Mouse (Mus musculus) hematopoietic stem cell, adult 5-6 weeks (primary cell): ENCODE measurements around the gene Adcy9. TPM values are rescaled to one million over a fixed set of nuclear protein-coding genes. Genes with fewer than 3 reads are reported as not detected.

Experiments used
- ATAC-seq, 2 experiments: fragments of 125-278 bp in 1 of 2; replicated peaks in 1 of 2; 2 replicates each; pipeline ENCODE4 v1.8.0; 2016 to 2017; ENCODE audit warnings: inconsistent platforms in 2 of 2, mild to moderate bottlenecking in 2 of 2, moderate number of reproducible peaks in 2 of 2, low read depth in 1 of 2, moderate TSS enrichment in 1 of 2; ENCODE audit not compliant: low FRiP score in 2 of 2, poor library complexity in 2 of 2, severe bottlenecking in 2 of 2, insufficient read depth in 1 of 2, low TSS enrichment in 1 of 2
- total RNA-seq: library from RNA; stranded (forward); fragments of 172-1452, 232-1000 nt; gene quantifications from 2 replicates; pipeline ENCODE4 v1.2.3, GENCODE M21; 2017

The Adcy9 gene
- total RNA-seq, 1 experiment from 2014 or later, result 13.1 TPM

GRCm38 (mm10) chr16:4425658-4426234 is 5.4 kb upstream of the Adcy9 start:
- peak; percentile 25 to 27; a peak in 1 of 4 replicates for ATAC-seq

GRCm38 (mm10) chr16:4423613-4424012 is 3.3 kb upstream of the Adcy9 start:
- no peak for ATAC-seq

- ATAC-seq, result no peak
Observed at GRCm38 (mm10) chr16:4422991-4423390, 2.7 kb upstream of the Adcy9 start.

GRCm38 (mm10) chr16:4419546-4420297 is 576 bp downstream of the Adcy9 start:
- ATAC-seq, result peak in 1 of 2 experiments; percentile 15; a peak in 1 of 4 replicates

GRCm38 (mm10) chr16:4418776-4419545 is 1.3 kb downstream of the Adcy9 start:
- ATAC-seq, result no peak; a peak in 1 of 4 replicates

- no peak for ATAC-seq
Observed at GRCm38 (mm10) chr16:4418072-4418471, 2.2 kb downstream of the Adcy9 start.

GRCm38 (mm10) chr16:4417455-4417854 is 2.8 kb downstream of the Adcy9 start:
- ATAC-seq, result no peak

GRCm38 (mm10) chr16:4414881-4415585 is 5.3 kb downstream of the Adcy9 start:
- no peak for ATAC-seq

- peak; percentile 73 to 79 for ATAC-seq
Observed at GRCm38 (mm10) chr16:4413988-4414880, 6.1 kb downstream of the Adcy9 start.

- ATAC-seq, result no peak
Observed at GRCm38 (mm10) chr16:4413301-4413700, 7.0 kb downstream of the Adcy9 start.

- no peak for ATAC-seq
Observed at GRCm38 (mm10) chr16:4412298-4412697, 8.0 kb downstream of the Adcy9 start.

GRCm38 (mm10) chr16:4411296-4411695 is 9.0 kb downstream of the Adcy9 start:
- no peak for ATAC-seq

- ATAC-seq, result no peak
Observed at GRCm38 (mm10) chr16:4407536-4407935, 12.8 kb downstream of the Adcy9 start.

- no peak for ATAC-seq
Observed at GRCm38 (mm10) chr16:4406706-4407105, 13.6 kb downstream of the Adcy9 start.

- no peak for ATAC-seq
Observed at GRCm38 (mm10) chr16:4406047-4406586, 14.2 kb downstream of the Adcy9 start.

GRCm38 (mm10) chr16:4404933-4405761 is 15.2 kb downstream of the Adcy9 start:
- peak in 1 of 2 experiments; percentile 47; a peak in 2 of 4 replicates for ATAC-seq
